Comparison of ENCODE assay signal across 9 mouse cellular contexts in the genomic region with DNA sequence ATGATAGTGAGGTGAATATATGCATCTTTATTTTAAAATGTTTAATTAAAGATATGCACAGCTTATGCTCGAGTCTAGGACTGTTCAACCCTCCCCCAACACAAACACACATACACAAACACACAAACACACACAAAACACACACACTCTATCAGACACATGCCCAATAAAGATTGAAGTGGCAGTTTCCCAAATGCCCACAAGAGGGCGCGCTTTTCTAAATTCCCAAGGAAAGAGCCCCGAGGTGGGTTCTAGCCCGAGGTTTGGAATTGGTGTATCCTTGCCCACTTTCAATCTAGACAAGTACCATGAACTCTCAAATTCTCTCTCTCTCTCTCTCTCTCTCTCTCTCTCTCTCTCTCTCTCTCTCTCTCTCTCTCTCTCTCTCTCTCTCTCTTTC. TPM values are rescaled to one million over a fixed set of nuclear protein-coding genes. Genes with fewer than 3 reads are reported as not detected.
DNase-seq lines count a peak whose midpoint lies in the region; ATAC-seq and TF ChIP-seq lines count a peak whose summit lies in the region.
"Had no signal": no experiment of that assay in that cellular context is flagged by ENCODE, and none has a peak within 500 bp of the region (broad histone marks: within the 10 kb centered on the region; RNA-seq: fewer than 3 reads in every experiment).

No protein-coding gene starts in this region.

- TF ChIP-seq CTCF in G1E (IDR thresholded peaks at IDR 0.05; ENCODE audit: low read depth, low read length), result 0 out of 2 replicates have a peak, but pooled peaks have one; percentile 28

- H3K4me1 ChIP-seq in kidney, embryonic 14.5 days (ENCODE audit: control insufficient read depth, insufficient read depth, low read length), result peaks cover 12% of the 10 kb centered on the region; the same call in 1 of the 2 replicates
- H3K4me1 ChIP-seq in G1E (ENCODE audit: insufficient read depth, low read depth, low read length), result no peaks in the 10 kb centered on the region

- intact Hi-C loops in gastrocnemius, postnatal 36 days (cut with DNase I), result loop anchor here (2.0 kb wide), 1 partner anchor 472 kb away; no protein-coding TSS in a partner anchor

- peak; percentile 29 for DNase-seq in kidney, adult 11 months
- no peak for DNase-seq in G1E (ENCODE audit: low spot score)
- peak; percentile 78 to 80 for DNase-seq in cerebellum, postnatal 10 days
- peak; percentile 34 to 60 for DNase-seq in gastrocnemius, postnatal 36 days
- peak; percentile 58 to 85 for DNase-seq in layer of hippocampus, postnatal 25 days (ENCODE audit: extremely low spot score in 1 of 2, low spot score in 1 of 2)
- peak; percentile 33 for DNase-seq in naive thymus-derived CD4-positive, alpha-beta T cell, adult 2 months (ENCODE audit: low read depth)
- DNase-seq in thymus, postnatal 36 days, result peak; percentile 15 to 37

- H3K4me3 ChIP-seq in kidney, embryonic 14.5 days (ENCODE audit: low read length), result no peak overlapping the region
- no peak overlapping the region for H3K4me3 ChIP-seq in G1E (ENCODE audit: low read depth, low read length)
- H3K4me3 ChIP-seq: embryonic facial prominence, embryonic 12.5 days had no signal

- H3K9ac ChIP-seq in kidney, embryonic 14.5 days (ENCODE audit: low read depth, low read length), result no peak overlapping the region
- H3K9ac ChIP-seq: embryonic facial prominence, embryonic 12.5 days had no signal

- ATAC-seq in kidney, embryonic 14.5 days (ENCODE audit: low FRiP score, low TSS enrichment), result no peak
- no peak for ATAC-seq in G1E (ENCODE audit: extremely low read depth, insufficient number of reproducible peaks, low FRiP score, poor library complexity, severe bottlenecking)

- H3K4me2 ChIP-seq in kidney, embryonic 14.5 days (replicated peaks; ENCODE audit: low read depth, low read length), result no peak overlapping the region
- H3K4me2 ChIP-seq: embryonic facial prominence, embryonic 12.5 days had no signal

- peaks cover 15% of the 10 kb centered on the region; the same call in 1 of the 2 replicates for H3K27me3 ChIP-seq in kidney, embryonic 14.5 days (ENCODE audit: control insufficient read depth, insufficient read depth, low read length)
- no peaks in the 10 kb centered on the region for H3K27me3 ChIP-seq in G1E (ENCODE audit: insufficient read depth, low read length)
- H3K27me3 ChIP-seq: embryonic facial prominence, embryonic 12.5 days had no signal

- 4% methylated on average over 5 of the region's 5 CpGs for WGBS in kidney, embryonic 14.5 days

- no peaks in the 10 kb centered on the region for H3K36me3 ChIP-seq in kidney, embryonic 14.5 days (ENCODE audit: control insufficient read depth, insufficient read depth, low read length)
- H3K36me3 ChIP-seq in G1E (replicated peaks), result no peaks in the 10 kb centered on the region
- H3K36me3 ChIP-seq: embryonic facial prominence, embryonic 12.5 days had no signal

- H3K27ac ChIP-seq in kidney, embryonic 14.5 days (ENCODE audit: low read depth, low read length), result no peak overlapping the region

- H3K9me3 ChIP-seq in kidney, embryonic 14.5 days (ENCODE audit: control insufficient read depth, low read length), result no peaks in the 10 kb centered on the region
- H3K9me3 ChIP-seq in G1E (replicated peaks), result peaks cover 6% of the 10 kb centered on the region; the same call in 1 of the 2 replicates
- H3K9me3 ChIP-seq: embryonic facial prominence, embryonic 12.5 days had no signal

RNA-seq across cellular contexts. Expression of a gene that starts 3.7 kb away (rescaled TPM):
- polyA plus RNA-seq in kidney, embryonic 14.5 days (2014; fragmentation: Nextera tagmentation; extraction: Ambion mirVana), result 24.5 and 28.2 TPM in 2 replicates
- total RNA-seq in G1E (2014; fragmentation: Nextera tagmentation) (not detected in 2 replicates), G1E (2017) (0.17 and 0.27 TPM in 2 replicates)
- 0.01 TPM in 1 of 2 replicates, not detected in the other for polyA plus RNA-seq in G1E (2012)
- total RNA-seq in gastrocnemius, postnatal 36 days (2021), result 10 to 100 TPM; 18.4 to 31.9 TPM
- 1 to 10 TPM; 7.1 to 8.6 TPM for total RNA-seq in layer of hippocampus, postnatal 25 days (2021)

Comparison
In these comparisons a context has a peak if more than half of its experiments do, and no peak if none do; other contexts are left out.
1. RNA of a gene that starts 3.7 kb away (total RNA-seq): 18.4 to 31.9 TPM in gastrocnemius, postnatal 36 days and 7.1 to 8.6 TPM in layer of hippocampus, postnatal 25 days; 0.17 to 0.27 TPM in G1E; every median in the first group is over 4 times any median in the second.